Mouse (Mus musculus) liver, postnatal 0 days (tissue): ENCODE data around the gene Elk3.

Source experiments
- CTCF ChIP-seq: sonication (generic); IDR thresholded peaks from 2 replicates; pipeline ENCODE4 v1.5.1; 2016; ENCODE audit warnings: antibody characterized with exemption, low read depth
- EP300 ChIP-seq: IDR thresholded peaks from 2 replicates; pipeline ENCODE4 v1.6.1; 2016; ENCODE audit warnings: antibody characterized with exemption, low read depth, mild to moderate bottlenecking

GRCm38 (mm10) chr10:93231893-93232292 lies 79.0 kb downstream of the Elk3 start:
- TF ChIP-seq EP300: no peak
- TF ChIP-seq CTCF: no peak
